Mouse (Mus musculus): ENCODE data around the gene Dab1.
A peak's percentile ranks its signal among the peaks of the same experiment; 100 is the strongest.

The Dab1 gene

DNA sequence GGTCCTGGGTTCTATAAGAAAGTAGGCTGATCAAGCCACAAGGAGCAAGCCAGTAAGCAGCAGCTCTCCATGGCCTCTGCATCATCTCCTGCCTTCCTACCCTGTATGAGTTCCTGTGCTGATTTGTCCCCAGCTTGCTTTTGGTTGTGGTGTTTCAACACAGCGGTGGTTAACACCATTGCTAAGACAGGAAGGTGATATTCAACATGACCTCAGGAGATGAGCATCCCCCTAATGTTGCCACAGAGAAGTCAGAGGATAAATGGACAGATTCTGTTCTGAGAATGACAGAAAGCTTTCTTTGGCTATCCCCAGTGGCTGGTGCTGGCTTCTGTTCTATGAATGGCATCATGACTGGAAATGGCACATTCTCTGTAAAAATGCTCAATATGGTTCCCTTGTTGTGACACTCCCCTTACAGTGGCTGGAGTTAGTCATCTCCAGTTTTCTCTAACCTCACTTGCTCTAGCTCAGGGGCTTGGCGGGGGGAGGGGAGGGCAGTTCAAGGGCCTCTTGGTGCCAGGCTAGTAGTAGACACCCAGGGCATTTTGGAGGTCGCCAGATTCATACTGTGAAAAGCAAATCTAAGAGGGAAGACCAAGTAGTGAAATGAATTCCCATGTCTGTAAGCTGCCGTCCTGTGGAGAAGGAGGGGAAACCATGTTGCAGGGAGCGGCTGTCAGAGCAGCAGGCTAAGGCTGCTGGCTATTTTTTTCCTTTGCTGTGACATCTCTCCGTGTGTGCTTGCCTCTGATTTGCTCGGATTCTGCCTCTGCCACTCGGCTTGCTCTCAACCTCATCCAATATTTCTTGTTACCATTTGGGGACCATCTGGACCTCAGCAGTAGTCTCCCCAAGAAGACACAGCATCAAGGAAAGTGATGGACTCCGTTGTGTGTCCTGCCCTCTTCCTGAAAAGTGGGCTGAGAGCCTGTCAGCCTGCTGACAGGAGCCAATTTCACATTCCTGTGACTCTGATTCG lies 1086.8 kb downstream of the Dab1 start:
- DNase-seq: peak; percentile 84

- no peak for DNase-seq
Measured at GRCm38 (mm10) chr4:104712338-104713083, 1093.4 kb downstream of the Dab1 start.

GRCm38 (mm10) chr4:104714925-104715519 lies 1095.9 kb downstream of the Dab1 start:
- DNase-seq: no peak

GRCm38 (mm10) chr4:104715857-104716256 lies 1096.7 kb downstream of the Dab1 start:
- DNase-seq: no peak

GRCm38 (mm10) chr4:104716506-104716905 lies 1097.3 kb downstream of the Dab1 start:
- no peak for DNase-seq

- DNase-seq: no peak
Measured at GRCm38 (mm10) chr4:104718973-104719795, 1100.0 kb downstream of the Dab1 start.

GRCm38 (mm10) chr4:104723527-104724045 lies 1104.4 kb downstream of the Dab1 start:
- no peak for DNase-seq

DNA sequence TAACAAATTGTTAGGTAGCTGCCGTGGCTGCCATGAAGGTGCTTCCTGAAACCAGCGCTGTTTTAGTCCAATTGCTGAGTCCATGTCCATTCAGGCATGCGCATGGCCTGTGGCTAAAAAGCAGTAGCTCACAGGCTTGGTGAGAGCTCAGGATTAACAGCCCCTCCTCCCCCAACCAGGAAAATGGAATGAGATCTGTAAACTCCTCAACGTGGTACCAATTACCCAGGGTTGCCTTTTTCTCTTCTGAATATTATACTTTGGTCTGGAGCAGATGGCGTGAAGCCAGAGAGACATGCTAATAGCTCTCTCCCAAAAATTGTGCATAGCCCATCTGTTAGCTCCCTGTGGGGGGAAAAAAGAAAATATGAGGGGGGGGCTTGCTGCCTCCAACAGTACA lies 1105.1 kb downstream of the Dab1 start:
- no peak for DNase-seq

GRCm38 (mm10) chr4:104725673-104726072 lies 1106.5 kb downstream of the Dab1 start:
- no peak for DNase-seq

GRCm38 (mm10) chr4:104729185-104729584 lies 1110.0 kb downstream of the Dab1 start:
- no peak for DNase-seq

DNA sequence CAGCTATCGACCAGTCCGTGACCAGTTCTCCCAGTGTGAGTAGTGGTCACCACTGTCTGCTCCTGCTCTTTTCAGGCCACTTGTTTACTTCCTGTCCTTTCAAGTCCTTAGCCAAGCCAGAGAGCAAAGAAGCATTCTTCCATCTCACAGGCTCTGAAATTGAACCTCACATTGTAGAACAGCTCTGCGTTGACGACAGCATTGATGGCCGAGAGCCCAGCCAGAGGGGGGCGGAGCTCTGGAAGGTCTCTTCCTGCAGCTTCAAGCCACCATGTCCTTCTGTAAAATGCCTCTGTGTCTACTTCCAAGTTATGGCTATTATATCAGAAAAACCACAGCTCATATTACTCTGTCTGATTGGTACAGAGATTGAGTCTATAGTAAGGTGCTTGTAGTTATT lies 1127.3 kb downstream of the Dab1 start:
- no peak for DNase-seq

DNA sequence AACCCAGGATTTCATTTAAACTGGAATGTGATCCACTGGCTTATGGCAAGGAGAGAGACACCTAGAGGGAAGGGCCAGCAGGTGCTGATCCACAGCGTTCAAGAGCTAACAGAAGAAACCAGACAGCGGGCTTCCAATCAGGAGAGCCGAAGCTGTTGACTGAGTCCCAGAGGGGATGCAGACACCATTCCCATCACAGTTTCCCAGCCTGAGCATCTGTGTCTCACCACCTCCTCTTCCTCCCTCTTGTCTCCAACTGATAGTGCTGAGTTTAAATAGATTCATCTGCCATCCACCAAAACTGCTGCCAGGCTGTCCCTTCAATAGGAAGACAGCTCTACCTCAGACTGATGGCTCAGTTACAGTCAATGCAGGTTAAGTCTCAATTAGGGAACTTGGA lies 1134.9 kb downstream of the Dab1 start:
- no peak for DNase-seq

- DNase-seq: no peak
Measured at GRCm38 (mm10) chr4:104760878-104761624, 1141.9 kb downstream of the Dab1 start.

GRCm38 (mm10) chr4:104766065-104766464 lies 1146.9 kb downstream of the Dab1 start, which contains the start of gene C8b:
C8b (plus strand) TSS chr4:104766317.
- no peak for DNase-seq

GRCm38 (mm10) chr4:104768190-104768589 lies 1149.0 kb downstream of the Dab1 start:
- no peak for DNase-seq

GRCm38 (mm10) chr4:104769602-104770001 lies 1150.4 kb downstream of the Dab1 start:
- DNase-seq: no peak

- no peak for DNase-seq
Measured at GRCm38 (mm10) chr4:104770331-104770730, 1151.2 kb downstream of the Dab1 start.

- no peak for DNase-seq
Measured at GRCm38 (mm10) chr4:104775601-104776000, 1156.4 kb downstream of the Dab1 start.

GRCm38 (mm10) chr4:104779460-104779859 lies 1160.3 kb downstream of the Dab1 start:
- no peak for DNase-seq

DNA sequence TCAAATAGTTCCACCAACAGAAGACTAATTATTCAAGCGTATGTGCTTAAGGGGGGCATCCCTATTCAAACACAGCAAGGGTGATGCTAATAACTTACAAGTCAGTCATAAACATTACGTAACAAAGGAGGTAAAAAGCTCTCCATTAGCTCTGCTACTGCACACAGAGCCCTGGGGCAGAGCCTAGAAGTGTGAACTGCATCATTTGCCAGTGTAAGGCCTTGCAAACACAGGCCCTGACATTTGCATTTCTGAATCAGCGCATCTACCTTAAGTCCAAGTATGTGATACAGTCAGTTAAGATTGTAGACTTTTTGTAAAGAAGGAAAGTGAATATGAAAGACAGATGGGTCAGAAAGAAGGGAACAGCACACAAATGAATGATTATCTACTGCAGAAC lies 1162.3 kb downstream of the Dab1 start:
- DNase-seq: no peak

GRCm38 (mm10) chr4:104782346-104782745 lies 1163.2 kb downstream of the Dab1 start:
- DNase-seq: no peak
